In genomic region chr10:17385181-17385580, GRCm38 (mm10) we compare ENCODE assay signal across 10 mouse cellular contexts.
DNase-seq lines count a peak whose midpoint lies in the region; ATAC-seq lines count a peak whose summit lies in the region.
"Had no signal": no experiment of that assay in that cellular context is flagged by ENCODE, and none has a peak within 500 bp of the region (broad histone marks: within the 10 kb centered on the region; RNA-seq: fewer than 3 reads in every experiment).

No protein-coding gene starts in this region.

- H3K4me3 ChIP-seq in heart, embryonic 12.5 days, result no peak overlapping the region
- H3K4me3 ChIP-seq: embryonic facial prominence, embryonic 15.5 days had no signal

- H3K36me3 ChIP-seq in heart, embryonic 12.5 days, result no peaks in the 10 kb centered on the region
- H3K36me3 ChIP-seq: embryonic facial prominence, embryonic 15.5 days had no signal

- no peaks in the 10 kb centered on the region for H3K27me3 ChIP-seq in heart, embryonic 12.5 days (replicated peaks)
- H3K27me3 ChIP-seq: embryonic facial prominence, embryonic 15.5 days had no signal

- H3K4me2 ChIP-seq in heart, embryonic 12.5 days, result no peak overlapping the region
- H3K4me2 ChIP-seq: embryonic facial prominence, embryonic 15.5 days had no signal

- ATAC-seq in heart, embryonic 12.5 days (ENCODE audit: insufficient number of reproducible peaks, low FRiP score), result no peak
- ATAC-seq in activated CD4-positive, CD25-positive, alpha-beta regulatory T cell, adult 4 months, result no peak

- peak; percentile 95 for DNase-seq in heart, adult 11 months
- peak; percentile 27 for DNase-seq in 416B (ENCODE audit: low read depth)
- peak; percentile 49 for DNase-seq in brain, adult 2 months (ENCODE audit: low read depth, low spot score)
- peak; percentile 71 for DNase-seq in heart, adult 8-10 months (ENCODE audit: low spot score)
- DNase-seq in frontal cortex, adult 2 months (ENCODE audit: extremely low spot score in 1 of 2, low spot score in 1 of 2), result no peak
- no peak for DNase-seq in kidney, postnatal 10 days
- DNase-seq: kidney, adult 8-10 months had no signal

- peaks cover 3% of the 10 kb centered on the region; the same call in 1 of the 2 replicates for H3K4me1 ChIP-seq in heart, embryonic 12.5 days (replicated peaks)
- H3K4me1 ChIP-seq: embryonic facial prominence, embryonic 15.5 days had no signal

- no peak overlapping the region for H3K27ac ChIP-seq in heart, embryonic 12.5 days (ENCODE audit: poor library complexity, severe bottlenecking)
- H3K27ac ChIP-seq: embryonic facial prominence, embryonic 15.5 days had no signal

- WGBS in heart, embryonic 12.5 days, result 46% methylated on average over 1 of the region's 1 CpGs

- H3K9ac ChIP-seq in heart, embryonic 12.5 days, result no peak overlapping the region
- H3K9ac ChIP-seq: embryonic facial prominence, embryonic 15.5 days had no signal

- no peaks in the 10 kb centered on the region for H3K9me3 ChIP-seq in heart, embryonic 12.5 days (replicated peaks)
- H3K9me3 ChIP-seq: embryonic facial prominence, embryonic 15.5 days had no signal

Comparison
In these comparisons a context has a peak if more than half of its experiments do, and no peak if none do; other contexts are left out.
1. DNase-seq: peak in heart, adult 11 months (single experiment), 416B (single experiment), brain, adult 2 months (single experiment) and heart, adult 8-10 months (single experiment); none in frontal cortex, adult 2 months (0 of 2) and kidney, postnatal 10 days (single experiment).